8 mouse cellular contexts compared by ENCODE assay signal in genomic region chr3:95110911-95111726, GRCm38 (mm10). TPM values are rescaled to one million over a fixed set of nuclear protein-coding genes. Genes with fewer than 3 reads are reported as not detected.
DNase-seq lines count a peak whose midpoint lies in the region; ATAC-seq and TF ChIP-seq lines count a peak whose summit lies in the region.

TSS of gene Vps72 (plus strand) at chr3:95111022.

- no peak for TF ChIP-seq CTCF in kidney, postnatal 0 days (IDR thresholded peaks at IDR 0.05; ENCODE audit: low read depth)

- peak within 1 kb of the TSS; percentile 97 for H3K27ac ChIP-seq in heart, embryonic 12.5 days (ENCODE audit: poor library complexity, severe bottlenecking)
- H3K27ac ChIP-seq in kidney, postnatal 0 days: peak within 1 kb of the TSS; percentile 94
- H3K27ac ChIP-seq in liver, embryonic 11.5 days (ENCODE audit: low read depth, low read length): peak within 1 kb of the TSS; percentile 97
- H3K27ac ChIP-seq in stomach, embryonic 14.5 days (ENCODE audit: low read length): peak within 1 kb of the TSS; percentile 98

- H3K4me3 ChIP-seq in heart, embryonic 12.5 days: peak within 1 kb of the TSS; percentile 84
- H3K4me3 ChIP-seq in kidney, postnatal 0 days (replicated peaks; ENCODE audit: low read depth, low read length): peak within 1 kb of the TSS; percentile 78
- peak within 1 kb of the TSS; percentile 85 for H3K4me3 ChIP-seq in liver, embryonic 11.5 days (ENCODE audit: low read depth, low read length)
- H3K4me3 ChIP-seq in stomach, embryonic 14.5 days (ENCODE audit: low read depth, low read length): peak within 1 kb of the TSS; percentile 80

- peaks cover 16% of the 10 kb centered on the region for H3K4me1 ChIP-seq in heart, embryonic 12.5 days (replicated peaks)
- peaks cover 7% of the 10 kb centered on the region; the same call in 1 of the 2 replicates for H3K4me1 ChIP-seq in kidney, postnatal 0 days (replicated peaks; ENCODE audit: insufficient read depth, low read length)
- H3K4me1 ChIP-seq in liver, embryonic 11.5 days (replicated peaks; ENCODE audit: control insufficient read depth, insufficient read depth, low read length): peaks cover 8% of the 10 kb centered on the region
- H3K4me1 ChIP-seq in stomach, embryonic 14.5 days (ENCODE audit: control insufficient read depth, insufficient read depth, low read length): 0 out of 2 replicates have a peak, but pooled peaks cover 5% of the 10 kb centered on the region

- peak; percentile 68 for ATAC-seq in erythroid progenitor cell, adult 5-6 weeks (replicated peaks; ENCODE audit: low FRiP score, poor library complexity, severe bottlenecking)
- ATAC-seq in heart, embryonic 12.5 days (ENCODE audit: insufficient number of reproducible peaks, low FRiP score): peak; percentile 76
- peak; percentile 57 for ATAC-seq in kidney, postnatal 0 days (replicated peaks; ENCODE audit: low FRiP score, low read depth)
- ATAC-seq in liver, embryonic 11.5 days (replicated peaks; ENCODE audit: low FRiP score): peak; percentile 75
- ATAC-seq in stomach, embryonic 14.5 days (ENCODE audit: insufficient number of reproducible peaks, insufficient read depth, low FRiP score, low read depth): peak; percentile 70

- no peaks in the 10 kb centered on the region for H3K9me3 ChIP-seq in heart, embryonic 12.5 days (replicated peaks)
- H3K9me3 ChIP-seq in kidney, postnatal 0 days (replicated peaks; ENCODE audit: low read length): no peaks in the 10 kb centered on the region
- H3K9me3 ChIP-seq in liver, embryonic 11.5 days (ENCODE audit: control insufficient read depth, low read length): no peaks in the 10 kb centered on the region
- no peaks in the 10 kb centered on the region for H3K9me3 ChIP-seq in stomach, embryonic 14.5 days (ENCODE audit: control insufficient read depth, low read depth, low read length)

- peak; percentile 93 for DNase-seq in CD4-positive helper T cell, adult 2 months (ENCODE audit: low read depth, low spot score)
- DNase-seq in brain, embryonic 18.5 days (ENCODE audit: low read depth, low spot score): peak; percentile 81
- peak; percentile 97 for DNase-seq in kidney, postnatal 0 days (ENCODE audit: low spot score)
- DNase-seq in liver, embryonic 11.5 days (ENCODE audit: low spot score): peak; percentile 88
- DNase-seq in naive thymus-derived CD4-positive, alpha-beta T cell, adult 2 months (ENCODE audit: low read depth): peak; percentile 92

- H3K36me3 ChIP-seq in heart, embryonic 12.5 days: peaks cover 19% of the 10 kb centered on the region
- H3K36me3 ChIP-seq in kidney, postnatal 0 days (ENCODE audit: insufficient read depth, low read length): peaks cover 14% of the 10 kb centered on the region; the same call in 1 of the 2 replicates
- peaks cover 7% of the 10 kb centered on the region; the same call in 1 of the 2 replicates for H3K36me3 ChIP-seq in liver, embryonic 11.5 days (ENCODE audit: control insufficient read depth, insufficient read depth, low read length)
- H3K36me3 ChIP-seq in stomach, embryonic 14.5 days (ENCODE audit: control insufficient read depth, insufficient read depth, low read length): peaks cover 15% of the 10 kb centered on the region

- peak within 1 kb of the TSS; percentile 83 for H3K9ac ChIP-seq in heart, embryonic 12.5 days
- peak within 1 kb of the TSS; percentile 68 for H3K9ac ChIP-seq in kidney, postnatal 0 days (ENCODE audit: low read depth, low read length)
- peak within 1 kb of the TSS; percentile 88 for H3K9ac ChIP-seq in liver, embryonic 11.5 days (ENCODE audit: low read depth, low read length)
- H3K9ac ChIP-seq in stomach, embryonic 14.5 days (replicated peaks; ENCODE audit: low read depth, low read length): peak within 1 kb of the TSS; percentile 68

- H3K4me2 ChIP-seq in heart, embryonic 12.5 days: peak within 1 kb of the TSS; percentile 64
- peak within 1 kb of the TSS; percentile 49 for H3K4me2 ChIP-seq in kidney, postnatal 0 days (ENCODE audit: low read length)
- H3K4me2 ChIP-seq in liver, embryonic 11.5 days: peak within 1 kb of the TSS; percentile 67
- peak within 1 kb of the TSS; percentile 40 for H3K4me2 ChIP-seq in stomach, embryonic 14.5 days (replicated peaks; ENCODE audit: low read depth, low read length)

- WGBS in heart, embryonic 12.5 days: under 1% methylated on average over 54 of the region's 54 CpGs
- under 1% methylated on average over 54 of the region's 54 CpGs for WGBS in kidney, postnatal 0 days
- WGBS in liver, embryonic 11.5 days: under 1% methylated on average over 53 of the region's 54 CpGs
- under 1% methylated on average over 54 of the region's 54 CpGs for WGBS in stomach, embryonic 14.5 days

- no peaks in the 10 kb centered on the region for H3K27me3 ChIP-seq in heart, embryonic 12.5 days (replicated peaks)
- H3K27me3 ChIP-seq in kidney, postnatal 0 days (ENCODE audit: insufficient read depth, low read length): no peaks in the 10 kb centered on the region
- H3K27me3 ChIP-seq in liver, embryonic 11.5 days (replicated peaks; ENCODE audit: control insufficient read depth, insufficient read depth, low read length): no peaks in the 10 kb centered on the region
- no peaks in the 10 kb centered on the region for H3K27me3 ChIP-seq in stomach, embryonic 14.5 days (ENCODE audit: control insufficient read depth, insufficient read depth, low read length)

RNA-seq across cellular contexts. Expression of gene Vps72, which starts in this region (rescaled TPM):
- total RNA-seq in erythroid progenitor cell, adult 5-6 weeks (2015; ENCODE audit: low replicate concordance): 11.5 and 13.4 TPM in 2 replicates
- total RNA-seq in erythroid progenitor cell, adult 5-6 weeks (2017; ENCODE audit: low replicate concordance): 38.0 and 48.7 TPM in 2 replicates
- polyA plus RNA-seq in heart, embryonic 12.5 days (2016; fragmentation: Nextera tagmentation; extraction: Ambion mirVana): 96.7 and 103 TPM in 2 replicates
- polyA plus RNA-seq in kidney, postnatal 0 days (2015; fragmentation: Nextera tagmentation; extraction: Ambion mirVana): 116 and 120 TPM in 2 replicates
- 109 and 111 TPM in 2 replicates for polyA plus RNA-seq in liver, embryonic 11.5 days (2014; fragmentation: Nextera tagmentation; extraction: Ambion mirVana)
- 139 and 156 TPM in 2 replicates for polyA plus RNA-seq in stomach, embryonic 14.5 days (2014; fragmentation: Nextera tagmentation; extraction: Ambion mirVana)

Comparison
In these comparisons a context has a peak if more than half of its experiments do, and no peak if none do; other contexts are left out.
1. Peak in every context shown above with its lines: DNase-seq, ATAC-seq, H3K4me3 ChIP-seq and H3K27ac ChIP-seq.